ENCODE assay signal across 1 mouse cellular context in the genomic region with DNA sequence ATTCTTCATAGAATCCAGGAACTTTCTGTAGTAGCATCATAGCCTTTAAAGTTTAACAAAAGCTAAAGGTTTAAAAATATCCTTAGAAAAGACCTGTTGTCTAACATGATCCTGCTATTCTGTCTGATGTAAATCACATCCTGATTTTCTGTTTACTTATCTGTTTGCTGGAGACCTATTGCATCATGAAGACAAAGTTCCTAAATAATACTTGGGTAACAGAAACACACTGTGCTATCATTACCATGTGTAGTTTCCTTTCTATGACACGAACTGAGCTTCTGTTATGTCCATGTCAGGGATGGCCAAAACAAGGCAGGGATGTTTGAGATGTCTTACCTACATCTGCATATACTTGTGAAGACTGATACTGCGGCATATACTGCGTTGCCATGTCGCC.
TF ChIP-seq lines count a peak whose summit lies in the region.

No protein-coding gene starts in this region.

TF ChIP-seq in CH12.LX, 34 proteins besides CTCF, POLR2A, EP300 and RAD21 (continued from another document):
- TF ChIP-seq IRF4 (IDR thresholded peaks at IDR 0.05; ENCODE audit: low read depth, low read length) (no peak), PAX5 (IDR thresholded peaks at IDR 0.05; ENCODE audit: low read length) (no peak), UBTF (IDR thresholded peaks at IDR 0.05; ENCODE audit: low read depth, low read length) (no peak)
